Mouse (Mus musculus) testis, adult 2 months (tissue): ENCODE results near the gene Gm773. TPM values are rescaled to one million over a fixed set of nuclear protein-coding genes. Genes with fewer than 3 reads are reported as not detected.
"Not testable (repeated sequence)": the region's sequence is repeated elsewhere in the genome, so short reads cannot be mapped to it uniquely, and the experiment has no call there.

Experiments used
- H3K27ac ChIP-seq: fragments of 200-500 bp; 2 replicates; pipeline ENCODE4 v1.5.1; 2012; ENCODE audit warnings: low read depth, low read length; ENCODE audit not compliant: control insufficient read depth, insufficient read depth
- H3K27me3 ChIP-seq: fragments of 200-500 bp; 2 replicates; pipeline ENCODE4 v1.6.1; 2012; ENCODE audit warnings: mild to moderate bottlenecking, low read length, moderate library complexity; ENCODE audit not compliant: control insufficient read depth, insufficient read depth
- H3K36me3 ChIP-seq: fragments of 200-500 bp; 2 replicates; pipeline ENCODE4 v1.6.1; 2012; ENCODE audit warnings: mild to moderate bottlenecking, low read length; ENCODE audit not compliant: control insufficient read depth, insufficient read depth
- H3K4me1 ChIP-seq: fragments of 200-500 bp; 2 replicates; pipeline ENCODE4 v1.6.1; 2012; ENCODE audit warnings: low read length; ENCODE audit not compliant: control insufficient read depth, insufficient read depth
- H3K4me3 ChIP-seq: fragments of 200-500 bp; 2 replicates; pipeline ENCODE4 v1.5.1; 2012; ENCODE audit warnings: low read depth, mild to moderate bottlenecking, low read length, moderate library complexity, mixed read lengths; ENCODE audit not compliant: control insufficient read depth
- CTCF ChIP-seq: fragments of 200-500 bp; IDR thresholded peaks from 2 replicates; pipeline ENCODE4 v1.5.1; 2012; ENCODE audit warnings: low read depth, mild to moderate bottlenecking, inconsistent platforms, low read length, moderate library complexity; ENCODE audit not compliant: control insufficient read depth, insufficient read depth, insufficient replicate concordance
- POLR2A ChIP-seq: fragments of 200-500 bp; IDR thresholded peaks from 2 replicates; pipeline ENCODE4 v1.6.1; 2012; ENCODE audit warnings: low read depth, mild to moderate bottlenecking, inconsistent platforms, low read length, moderate library complexity; ENCODE audit not compliant: control insufficient read depth
- polyA plus RNA-seq: library from polyadenylated mRNA; depleted of rRNA; stranded (reverse); fragments of >200 nt; gene quantifications from 2 replicates; pipeline ENCODE4 v1.2.3, GENCODE M21; 2012; rRNA removed

The Gm773 gene
- 0.67 and 1.4 TPM in 2 replicates for polyA plus RNA-seq

DNA sequence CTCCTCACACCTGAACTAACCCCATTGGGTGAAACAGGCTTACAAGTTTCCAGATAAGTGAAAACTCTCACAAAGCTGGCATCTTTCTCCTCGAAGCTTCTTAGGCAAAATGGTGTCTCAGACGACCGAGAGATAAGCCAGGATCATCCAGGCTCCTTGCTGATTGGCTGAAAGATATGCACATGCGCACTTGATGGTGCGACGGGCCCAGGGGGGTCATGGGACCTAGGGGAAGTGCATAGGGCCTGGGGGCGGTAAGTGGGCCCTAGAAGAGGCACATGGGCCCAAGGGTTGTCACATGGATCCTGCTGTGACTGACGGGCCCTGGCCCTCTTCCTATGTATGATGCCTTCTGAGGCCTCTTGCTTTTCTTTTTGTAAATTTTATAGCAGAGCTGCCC is at the start of gene Gm773:
TSS of gene Gm773 (minus strand) at position 111 of the 400 bp plus-strand sequence.
- TF ChIP-seq CTCF (no peak), POLR2A (no peak)
- H3K4me3 ChIP-seq, result peak within 1 kb of the TSS; percentile 62
- peak within 1 kb of the TSS; percentile 67 for H3K27ac ChIP-seq
- no peaks in the 10 kb centered on the region for H3K27me3 ChIP-seq
- no peaks in the 10 kb centered on the region for H3K36me3 ChIP-seq
- H3K4me1 ChIP-seq, result no peaks in the 10 kb centered on the region

DNA sequence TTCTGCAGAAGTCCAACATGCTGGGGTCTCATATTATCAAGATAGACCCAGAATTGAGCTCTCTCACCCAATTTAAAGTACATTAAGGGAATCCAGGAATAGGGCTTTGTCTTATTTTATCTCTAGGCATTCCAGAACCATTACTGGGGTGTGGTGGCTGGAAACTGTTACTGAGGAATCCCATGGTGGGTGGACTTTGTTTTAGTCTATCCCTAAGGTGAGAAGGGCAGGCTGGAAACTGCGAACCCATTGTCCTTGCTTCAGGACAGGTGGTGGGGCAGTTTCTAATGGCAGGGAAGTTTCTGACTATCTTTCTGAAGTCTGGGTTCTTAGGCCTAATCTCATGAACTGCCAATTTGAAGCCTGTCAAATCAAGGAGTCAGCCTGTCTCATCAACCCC is 26.2 kb downstream of the Gm773 start:
- not testable (repeated sequence) for H3K36me3 ChIP-seq, H3K27ac ChIP-seq, H3K4me3 ChIP-seq, H3K27me3 ChIP-seq, H3K4me1 ChIP-seq

DNA sequence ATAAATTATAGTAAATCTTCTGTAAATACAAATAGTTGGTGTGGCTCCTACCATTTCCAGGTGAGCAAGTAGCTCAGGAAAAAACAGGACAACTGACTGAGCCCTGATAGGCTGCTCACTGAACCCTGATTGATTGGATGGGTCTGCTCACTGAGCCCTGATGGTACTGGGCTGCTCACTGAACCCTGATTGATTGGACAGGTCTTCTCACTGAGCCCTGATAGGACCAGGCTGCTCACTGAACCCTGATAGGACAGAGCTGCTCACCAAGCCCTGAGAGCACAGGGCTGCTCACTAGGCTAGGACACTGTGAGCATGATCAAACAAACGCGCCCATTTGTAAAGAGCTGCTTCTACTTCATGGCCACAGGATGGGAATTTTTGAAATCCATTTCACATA is 61.3 kb downstream of the Gm773 start:
- H3K27ac ChIP-seq, result no peak overlapping the region
- no peaks in the 10 kb centered on the region for H3K36me3 ChIP-seq
- no peak overlapping the region for H3K4me3 ChIP-seq
- no peaks in the 10 kb centered on the region for H3K4me1 ChIP-seq
- TF ChIP-seq POLR2A (no peak), CTCF (no peak)
- H3K27me3 ChIP-seq, result no peaks in the 10 kb centered on the region

Other genes with a start within 250 kb of the Gm773 start
- 0.54 and 0.84 TPM in 2 replicates for gene 3830403N18Rik, start 76.3 kb downstream of the Gm773 start, polyA plus RNA-seq
- 0.45 and 0.75 TPM in 2 replicates for gene Zfp449, start 133.5 kb upstream of the Gm773 start, polyA plus RNA-seq
- 8.1 and 8.9 TPM in 2 replicates for gene Smim10l2a, start 161.7 kb upstream of the Gm773 start, polyA plus RNA-seq
- not detected in 2 replicates for gene Gm2174, start 235.1 kb upstream of the Gm773 start, polyA plus RNA-seq
- gene Ints6l, start 242.0 kb upstream of the Gm773 start, polyA plus RNA-seq, result 5.7 and 6.8 TPM in 2 replicates